Mouse (Mus musculus) CH12F3 (cell line): ENCODE data around the gene Dph7.
"Not testable (repeated sequence)": the region's sequence is repeated elsewhere in the genome, so short reads cannot be mapped to it uniquely, and the experiment has no call there.

Experiments
- in situ Hi-C: fragments of 300-500 bp; cut with MboI; formaldehyde crosslinking; loops from 2 replicates; pipeline ENCODE4 v1.14.3; 2020; ENCODE audit warnings: low sequenced_read_pairs

Dph7 gene

DNA sequence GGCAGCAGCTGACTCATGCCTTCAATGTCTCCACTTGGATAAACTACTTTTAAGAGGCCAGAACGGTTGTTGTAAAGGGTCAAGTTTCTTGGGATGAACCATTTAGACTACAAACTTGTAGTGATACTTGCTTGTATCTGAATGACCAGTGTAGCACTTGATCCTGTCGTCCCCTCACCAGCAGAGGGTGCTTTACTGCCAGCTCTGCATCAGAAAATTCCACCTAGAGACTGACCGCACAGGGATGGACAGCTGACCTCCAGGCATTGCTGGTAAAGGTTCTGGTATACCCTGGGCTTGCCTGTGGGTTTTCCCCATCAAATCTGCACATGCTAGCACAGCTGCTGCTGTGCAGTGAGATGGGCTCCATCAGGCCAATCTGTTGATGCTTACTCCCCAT is 1.3 kb upstream of the Dph7 start:
- in situ Hi-C loops = no loop called here

DNA sequence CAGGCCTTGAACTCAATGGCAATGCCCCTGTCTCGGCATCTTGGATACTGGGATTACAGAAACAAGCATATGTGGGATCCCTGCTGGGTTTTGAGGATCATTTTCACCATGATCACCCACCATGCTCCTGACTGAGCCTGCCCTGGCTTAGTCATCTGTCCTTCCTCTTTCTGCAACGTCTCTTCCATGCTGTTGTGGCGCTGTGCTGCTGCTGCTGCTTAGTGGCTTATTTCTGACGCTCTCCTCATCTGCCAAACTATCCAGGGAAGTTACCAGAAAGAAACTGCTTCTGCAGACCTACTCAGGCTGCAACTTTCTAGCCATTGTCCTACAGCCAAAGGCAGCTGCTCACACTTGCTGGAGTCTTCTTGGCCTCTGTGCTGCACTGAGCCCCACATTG is 8.2 kb downstream of the Dph7 start:
- in situ Hi-C loops = no loop called here

- in situ Hi-C loops = not testable (repeated sequence)
Measured at GRCm38 (mm10) chr2:24974452-24974851, 12.3 kb downstream of the Dph7 start.

GRCm38 (mm10) chr2:24974906-24975703 is 12.9 kb downstream of the Dph7 start, which contains the start of gene Mrpl41:
Gene Mrpl41 (minus strand): TSS chr2:24975098.
- in situ Hi-C loops = no loop called here

GRCm38 (mm10) chr2:24975704-24976297 is 13.6 kb downstream of the Dph7 start, which contains the start of gene Pnpla7:
Gene Pnpla7 (plus strand): TSS chr2:24976033.
- in situ Hi-C loops = no loop called here

DNA sequence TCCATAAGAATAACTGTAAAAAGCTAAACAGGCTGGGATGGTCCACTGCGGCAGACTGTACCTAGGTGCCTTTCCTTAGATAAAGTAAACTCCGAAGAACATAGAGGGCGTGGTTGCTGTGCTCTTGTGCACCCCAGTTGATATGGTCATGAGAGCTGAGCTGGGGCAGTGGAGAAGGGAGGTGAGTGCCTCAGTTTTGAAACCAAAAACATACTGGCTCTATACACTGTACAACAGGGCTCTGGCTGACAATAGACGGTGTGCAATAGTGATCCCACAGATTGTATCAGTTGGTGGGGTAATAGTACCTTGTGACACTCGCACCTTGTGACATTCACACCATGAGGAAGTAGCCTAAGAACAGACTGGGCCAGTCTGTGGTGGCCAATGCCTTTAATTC is 14.8 kb downstream of the Dph7 start:
- in situ Hi-C loops = no loop called here

- in situ Hi-C loops = no loop called here
Measured at GRCm38 (mm10) chr2:24987762-24988161, 25.6 kb downstream of the Dph7 start.

- in situ Hi-C loops = no loop called here
Measured at GRCm38 (mm10) chr2:24995332-24995731, 33.1 kb downstream of the Dph7 start.

DNA sequence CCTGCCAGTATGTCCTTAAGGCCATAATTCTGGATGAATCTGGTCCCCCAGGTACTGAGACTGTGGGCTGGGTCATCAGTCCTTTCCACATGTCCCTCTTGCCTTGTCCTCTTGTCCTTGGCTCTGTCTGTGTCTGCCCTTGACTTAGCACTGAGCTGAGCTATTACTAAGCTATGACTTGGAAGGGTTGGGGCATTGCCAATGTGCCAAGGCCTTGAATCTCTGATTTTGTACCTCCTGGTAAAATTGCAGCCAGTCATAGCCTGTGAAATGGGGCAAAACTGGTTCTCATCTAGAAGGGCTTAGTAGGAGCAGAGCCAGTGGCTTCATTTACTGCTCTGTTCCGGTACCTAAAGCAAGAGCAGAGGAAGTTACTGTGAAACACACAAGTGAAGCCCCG is 34.3 kb downstream of the Dph7 start:
- in situ Hi-C loops = no loop called here

GRCm38 (mm10) chr2:25000544-25001235 is 38.5 kb downstream of the Dph7 start:
- in situ Hi-C loops = no loop called here

DNA sequence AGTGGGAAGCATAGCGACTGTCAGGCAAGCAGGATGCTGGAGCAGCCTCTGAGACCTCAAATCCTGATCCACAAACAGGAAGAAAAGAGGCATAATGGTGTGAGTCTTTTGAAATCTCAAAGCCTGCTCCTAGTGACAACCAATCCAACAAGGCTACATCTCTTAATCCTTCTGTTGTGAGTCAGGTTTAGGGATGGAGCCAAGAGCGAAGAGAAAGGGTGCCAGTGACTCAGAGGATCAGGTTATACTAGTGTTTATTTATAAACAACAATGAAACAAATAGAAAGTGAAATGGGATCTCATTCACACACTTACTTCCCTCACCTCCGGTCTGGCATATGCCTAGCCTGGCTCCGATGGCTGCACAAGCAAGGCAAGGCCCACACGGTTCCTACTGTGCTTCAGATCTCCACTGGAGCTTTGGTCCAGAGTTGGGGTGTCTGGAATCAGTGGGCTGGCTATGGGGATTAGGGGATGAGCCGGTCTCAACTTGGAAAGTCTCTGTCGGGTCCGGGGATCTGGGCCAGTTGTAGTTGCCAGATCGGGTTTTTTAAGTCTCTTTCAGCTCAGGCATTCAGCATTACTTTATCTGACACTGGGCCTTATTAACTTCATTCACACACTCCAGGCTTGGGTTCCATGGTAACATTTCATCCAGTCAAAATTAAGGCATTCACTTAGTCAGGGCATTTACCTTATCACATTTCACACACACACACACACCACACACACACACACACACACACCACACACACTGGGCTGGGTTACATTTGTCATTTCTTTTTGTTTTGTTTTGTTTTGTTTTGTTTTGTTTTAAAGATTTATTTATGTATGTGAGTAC is 42.0 kb downstream of the Dph7 start:
- in situ Hi-C loops = no loop called here

- in situ Hi-C loops = no loop called here
Measured at GRCm38 (mm10) chr2:25006767-25007166, 44.6 kb downstream of the Dph7 start.

DNA sequence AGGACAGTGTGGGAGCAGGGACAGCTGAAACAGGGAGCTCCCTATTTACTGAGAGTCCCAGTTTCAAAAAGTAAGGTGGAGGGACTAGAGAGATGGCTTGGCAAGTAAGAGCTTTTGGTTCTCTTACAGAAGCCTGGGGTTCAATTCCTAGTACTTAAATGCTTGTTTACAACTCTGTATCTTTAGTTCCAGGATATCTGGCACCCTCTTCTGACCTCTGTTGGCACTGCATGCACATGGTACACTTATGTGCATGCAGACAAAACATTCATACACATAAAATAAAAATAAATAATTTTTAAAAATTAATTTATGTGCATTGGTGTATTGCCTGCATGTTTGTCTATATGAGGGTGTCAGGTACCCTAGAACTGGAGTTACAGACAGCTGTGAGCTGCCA is 46.0 kb downstream of the Dph7 start:
- in situ Hi-C loops = no loop called here
